Mouse (Mus musculus): Measurements from ENCODE around the gene Larp4b. TPM values are rescaled to one million over a fixed set of nuclear protein-coding genes. Genes with fewer than 3 reads are reported as not detected.

The Larp4b gene
- total RNA-seq, 2 experiments from 2014 or later, result 73.2 to 76.8 TPM

- no peak for DNase-seq (ENCODE audit: extremely low spot score in 1 of 2, low spot score in 1 of 2)
Measured at GRCm38 (mm10) chr13:9222761-9223405, 129.2 kb downstream of the Larp4b start.

Other genes starting within 250 kb of the Larp4b start
- gene Wdr37, start 222.0 kb upstream of the Larp4b start, total RNA-seq (2021), result 10 to 100 TPM; 84.9 to 89.5 TPM
- 10 to 100 TPM; 37.4 to 43.1 TPM for gene Idi1, start 208.4 kb upstream of the Larp4b start, total RNA-seq (2021)
- not detected for gene Gm9745, start 145.7 kb upstream of the Larp4b start, total RNA-seq (2021)
- gene Idi2, start 141.0 kb upstream of the Larp4b start, total RNA-seq (2021), result not detected
- gene Gtpbp4, start 97.8 kb upstream of the Larp4b start, total RNA-seq (2021), result 10 to 100 TPM; 39.1 to 39.3 TPM
- gene Dip2c, start 182.6 kb downstream of the Larp4b start, total RNA-seq (2021), result 10 to 100 TPM; 69.8 to 70.3 TPM